Mouse (Mus musculus): ENCODE data around the gene Gm21860. TPM values are rescaled to one million over a fixed set of nuclear protein-coding genes. Genes with fewer than 3 reads are reported as not detected.
"Not testable (repeated sequence)": the region's sequence is repeated elsewhere in the genome, so short reads cannot be mapped to it uniquely, and the experiment has no call there.

Gene Gm21860
- not detected for total RNA-seq (2021)
- long read RNA-seq, experiment 1 = 0 reads
- long read RNA-seq, experiment 2 = 0 reads

DNA sequence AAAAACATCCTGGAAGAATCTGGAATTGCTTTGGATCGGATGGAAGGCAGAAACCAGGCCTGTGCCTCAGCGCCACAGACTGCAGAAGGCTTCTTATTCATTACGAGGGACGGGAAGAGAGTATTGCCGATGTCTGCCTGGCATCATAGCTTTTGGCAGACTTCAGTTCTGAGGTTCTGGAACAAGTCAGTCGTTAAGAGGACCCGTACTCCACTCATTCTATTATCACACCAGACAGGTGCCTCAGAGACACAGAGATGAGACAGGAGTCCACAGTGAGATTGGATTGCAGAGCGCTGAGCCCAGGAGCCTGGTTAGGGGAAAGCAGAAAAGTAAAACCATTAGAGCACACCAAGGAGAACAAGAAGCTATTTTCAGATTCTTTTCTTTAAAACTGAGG, at the start of gene Gm21860:
Gm21860 (minus strand) TSS at position 101 of the 400 bp plus-strand sequence.
- DNase-seq; intact Hi-C loops (cut with DNase I): not testable (repeated sequence)

- intact Hi-C loops (cut with DNase I); DNase-seq: not testable (repeated sequence)
Observed at GRCm38 (mm10) chrY:90784438-90784837, 29.8 kb upstream of the Gm21860 start, which contains the start of gene Gm47283. TSS of gene Gm47283 (plus strand) at chrY:90784738.

DNA sequence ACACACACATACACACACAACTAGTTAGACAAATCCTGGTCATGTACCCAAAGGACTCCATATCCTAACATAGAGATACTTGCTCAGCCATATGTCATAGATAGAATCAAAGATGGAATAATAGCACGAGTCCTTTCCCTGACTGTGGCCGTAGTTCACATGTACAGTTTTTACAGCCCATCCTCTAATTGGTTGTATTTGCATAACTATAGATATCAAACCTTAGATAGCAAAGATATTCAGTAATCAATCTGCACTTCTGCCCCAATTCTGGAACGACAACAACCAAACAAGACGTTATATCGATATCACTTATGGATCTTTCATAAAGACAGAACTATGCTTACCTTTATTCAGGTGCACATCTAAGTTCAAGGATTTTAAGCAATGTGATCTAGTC, 9.4 kb downstream of the Gm21860 start:
- intact Hi-C loops (cut with DNase I); DNase-seq: not testable (repeated sequence)

GRCm38 (mm10) chrY:90744381-90744981, 10.1 kb downstream of the Gm21860 start:
- peak; percentile 89 to 99 for DNase-seq
- intact Hi-C loops (cut with DNase I) = not testable (repeated sequence)

- intact Hi-C loops (cut with DNase I) = no loop called here
- peak in 1 of 2 experiments; percentile 17 for DNase-seq
Observed at GRCm38 (mm10) chrY:90743811-90744220, 10.8 kb downstream of the Gm21860 start.

DNA sequence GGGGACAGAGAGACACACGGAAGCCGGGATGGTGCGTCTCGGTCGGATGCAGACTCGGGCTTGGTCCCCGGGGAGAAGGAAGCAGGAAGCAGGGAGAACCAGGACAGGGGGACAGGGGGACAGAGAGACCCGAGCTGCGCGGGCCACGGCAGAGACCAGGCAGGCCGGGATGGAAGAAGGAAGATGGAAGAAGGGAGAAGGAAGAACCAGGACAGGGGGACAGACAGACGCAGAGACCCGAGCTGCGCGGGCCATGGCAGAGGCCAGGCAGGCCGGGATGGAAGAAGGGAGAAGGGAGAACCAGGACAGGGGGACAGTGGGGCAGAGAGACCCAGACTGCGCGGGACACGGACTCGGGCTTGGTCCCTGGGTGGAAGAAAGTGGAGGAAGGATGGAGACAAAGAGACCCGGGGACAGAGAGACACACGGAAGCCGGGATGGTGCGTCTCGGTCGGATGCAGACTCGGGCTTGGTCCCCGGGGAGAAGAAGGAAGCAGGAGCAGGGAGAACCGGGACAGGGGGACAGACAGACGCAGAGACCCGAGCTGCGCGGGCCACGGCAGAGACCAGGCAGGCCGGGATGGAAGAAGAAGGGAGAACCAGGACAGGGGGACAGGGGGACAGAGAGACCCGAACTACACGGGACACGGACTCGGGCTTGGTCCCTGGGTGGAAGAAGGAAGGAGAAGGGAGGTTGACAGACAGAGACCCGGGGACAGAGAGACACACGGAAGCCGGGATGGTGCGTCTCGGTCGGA, 11.4 kb downstream of the Gm21860 start:
- intact Hi-C loops (cut with DNase I) = not testable (repeated sequence)
- peak in 1 of 2 experiments; percentile 32 for DNase-seq

DNA sequence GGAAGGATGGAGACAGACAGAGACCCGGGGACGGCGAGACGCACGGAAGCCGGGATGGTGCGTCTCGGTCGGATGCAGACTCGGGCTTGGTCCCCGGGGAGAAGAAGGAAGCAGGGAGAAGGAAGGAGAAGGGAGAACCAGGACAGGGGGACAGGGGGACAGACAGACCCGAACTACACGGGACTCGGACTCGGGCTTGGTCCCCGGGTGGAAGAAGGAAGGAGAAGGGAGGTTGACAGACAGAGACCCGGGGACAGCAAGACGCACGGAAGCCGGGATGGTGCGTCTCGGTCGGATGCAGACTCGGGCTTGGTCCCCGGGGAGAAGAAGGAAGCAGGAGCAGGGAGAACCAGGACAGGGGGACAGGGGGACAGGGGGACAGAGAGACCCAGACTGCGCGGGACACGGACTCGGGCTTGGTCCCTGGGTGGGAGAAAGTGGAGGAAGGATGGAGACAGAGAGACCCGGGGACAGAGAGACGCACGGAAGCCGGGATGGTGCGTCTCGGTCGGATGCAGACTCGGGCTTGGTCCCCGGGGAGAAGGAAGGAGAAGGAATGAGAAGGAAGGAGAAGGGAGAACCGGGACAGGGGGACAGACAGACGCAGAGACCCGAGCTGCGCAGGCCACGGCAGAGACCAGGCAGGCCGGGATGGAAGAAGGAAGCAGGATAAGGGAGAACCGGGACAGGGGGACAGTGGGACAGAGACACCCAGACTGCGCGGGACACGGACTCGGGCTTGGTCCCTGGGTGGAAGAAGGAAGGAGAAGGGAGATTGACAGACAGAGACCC, 12.2 kb downstream of the Gm21860 start:
- intact Hi-C loops (cut with DNase I) = not testable (repeated sequence)
- peak in 1 of 2 experiments; percentile 14 for DNase-seq

DNA sequence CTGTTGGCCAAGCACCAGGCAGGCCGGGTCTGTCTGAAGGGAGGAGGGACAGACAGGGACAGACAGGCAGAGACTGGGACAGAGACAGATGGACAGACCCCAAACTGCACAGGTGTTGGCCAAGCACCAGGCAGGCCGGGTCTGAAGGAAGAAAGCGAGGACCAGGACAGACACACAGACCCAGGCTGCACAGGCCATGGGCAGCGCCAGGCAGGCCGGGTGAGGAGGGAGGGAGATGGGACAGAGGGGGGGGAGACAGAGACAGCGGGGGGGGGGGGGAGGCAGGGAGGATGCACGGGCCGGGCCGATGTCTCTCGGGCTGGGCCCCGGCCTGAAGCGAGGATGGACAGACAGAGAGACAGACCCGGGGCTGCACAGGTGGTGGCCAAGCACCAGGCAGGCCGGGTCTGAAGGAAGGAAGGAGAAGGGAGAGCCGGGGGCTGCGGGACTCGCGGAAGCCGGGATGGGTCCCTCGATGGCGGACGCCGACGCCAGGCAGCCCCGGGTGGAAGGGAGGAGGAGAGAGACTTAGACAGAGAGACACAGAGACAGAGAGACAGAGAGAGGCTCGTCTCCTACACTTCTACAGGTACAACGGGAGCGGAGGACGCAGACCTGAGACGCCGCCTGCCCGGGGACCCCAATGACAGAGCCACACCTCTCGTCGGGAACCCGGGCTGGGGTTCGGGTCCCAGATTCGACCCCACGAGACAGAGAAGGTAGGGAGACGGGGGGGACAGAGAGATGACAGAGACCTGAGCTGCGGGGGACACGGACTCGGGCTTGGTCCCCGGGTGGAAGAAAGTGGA, 13.0 kb downstream of the Gm21860 start:
- intact Hi-C loops (cut with DNase I) = not testable (repeated sequence)
- peak; percentile 27 to 30 for DNase-seq

- intact Hi-C loops (cut with DNase I) = not testable (repeated sequence)
- peak; percentile 14 to 16 for DNase-seq
Observed at GRCm38 (mm10) chrY:90741006-90741405, 13.6 kb downstream of the Gm21860 start.

DNA sequence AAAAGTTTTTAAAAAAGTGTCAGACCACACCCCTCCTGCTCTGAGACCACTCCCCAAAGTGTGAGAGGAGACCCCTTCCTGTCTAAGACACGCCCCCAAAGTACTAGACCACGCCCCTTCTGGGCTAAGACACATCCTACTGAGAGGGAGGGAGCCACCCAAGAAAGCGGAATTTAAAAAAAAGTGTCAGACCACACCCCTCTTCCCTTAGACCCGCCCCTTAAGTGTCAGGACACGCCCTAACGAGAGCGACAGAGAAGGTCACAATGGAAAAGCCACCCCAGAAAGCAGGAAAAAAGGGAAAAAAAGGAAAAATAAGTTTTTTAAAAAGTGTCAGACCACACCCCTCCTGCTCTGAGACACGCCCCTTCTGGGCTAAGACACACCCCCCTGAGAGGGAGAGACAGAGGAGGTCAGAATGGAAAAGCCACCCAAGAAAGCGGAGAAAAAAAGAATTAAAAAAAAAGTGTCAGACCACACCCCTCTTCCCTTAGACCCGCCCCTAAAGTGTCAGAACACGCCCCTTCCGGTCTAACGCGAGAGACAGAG, 14.5 kb downstream of the Gm21860 start:
- intact Hi-C loops (cut with DNase I) = no loop called here
- peak; percentile 13 to 22 for DNase-seq

DNA sequence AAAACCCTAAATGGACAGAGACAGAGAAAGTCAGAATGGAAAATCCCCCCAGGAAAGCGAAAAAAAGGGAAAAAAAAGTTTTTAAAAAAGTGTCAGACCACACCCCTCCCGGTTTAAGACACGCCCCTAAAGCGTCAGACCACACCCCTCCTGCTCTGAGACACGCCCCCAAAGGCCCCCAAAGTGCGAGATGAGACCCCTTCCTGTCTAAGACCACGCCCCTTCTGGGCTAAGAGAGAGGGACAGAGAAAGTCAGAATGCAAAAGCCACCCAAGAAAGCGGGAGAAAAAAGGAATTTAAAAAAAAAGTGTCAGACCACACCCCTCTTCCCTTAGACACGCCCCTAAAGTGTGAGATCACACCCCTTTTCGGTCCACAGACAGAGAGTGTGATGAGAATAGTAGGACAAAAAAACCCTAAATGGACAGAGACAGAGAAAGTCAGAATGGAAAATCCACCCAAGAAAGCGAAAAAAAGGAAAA, 15.0 kb downstream of the Gm21860 start:
- intact Hi-C loops (cut with DNase I) = not testable (repeated sequence)
- peak in 1 of 2 experiments; percentile 15 for DNase-seq

DNA sequence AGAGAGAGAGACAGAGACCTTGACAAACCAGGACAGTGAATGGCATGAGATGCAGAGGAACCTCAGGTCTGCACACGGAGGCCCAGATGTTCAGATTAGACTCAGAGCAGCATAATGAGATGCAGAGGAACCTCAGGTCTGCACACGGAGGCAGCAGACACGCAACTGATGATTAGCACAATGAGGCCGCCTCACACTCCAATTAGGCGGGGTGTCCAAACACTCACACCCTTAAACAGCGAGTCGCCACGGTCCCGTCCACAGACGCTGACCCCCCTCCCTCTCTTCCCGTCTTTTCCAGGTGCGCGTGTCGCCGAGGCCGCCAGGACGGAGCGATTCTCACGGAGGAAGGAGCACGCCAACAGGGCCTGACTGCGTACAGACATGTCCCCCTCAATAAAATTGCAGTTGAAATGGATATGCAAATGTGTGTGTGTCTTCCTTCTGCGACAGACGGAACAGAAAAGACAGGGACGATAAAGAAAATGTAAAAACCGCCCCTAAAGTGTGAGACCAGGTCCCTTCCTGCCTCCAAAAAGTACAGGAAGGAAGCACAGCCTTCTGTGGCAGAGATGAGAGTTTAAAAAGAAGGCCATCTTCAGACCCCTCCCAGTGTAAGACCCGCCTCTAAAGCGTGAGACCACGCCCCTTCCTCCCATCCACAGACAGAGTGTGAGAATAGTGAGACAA, 15.6 kb downstream of the Gm21860 start:
- intact Hi-C loops (cut with DNase I) = not testable (repeated sequence)
- DNase-seq = peak; percentile 13 to 15

- intact Hi-C loops (cut with DNase I) = no loop called here
- no peak for DNase-seq
Observed at GRCm38 (mm10) chrY:90738431-90738680, 16.3 kb downstream of the Gm21860 start.

- intact Hi-C loops (cut with DNase I) = no loop called here
- no peak for DNase-seq
Observed at GRCm38 (mm10) chrY:90737606-90738430, 16.8 kb downstream of the Gm21860 start.

- intact Hi-C loops (cut with DNase I); DNase-seq: not testable (repeated sequence)
Observed at GRCm38 (mm10) chrY:90736217-90737000, 18.2 kb downstream of the Gm21860 start.

DNA sequence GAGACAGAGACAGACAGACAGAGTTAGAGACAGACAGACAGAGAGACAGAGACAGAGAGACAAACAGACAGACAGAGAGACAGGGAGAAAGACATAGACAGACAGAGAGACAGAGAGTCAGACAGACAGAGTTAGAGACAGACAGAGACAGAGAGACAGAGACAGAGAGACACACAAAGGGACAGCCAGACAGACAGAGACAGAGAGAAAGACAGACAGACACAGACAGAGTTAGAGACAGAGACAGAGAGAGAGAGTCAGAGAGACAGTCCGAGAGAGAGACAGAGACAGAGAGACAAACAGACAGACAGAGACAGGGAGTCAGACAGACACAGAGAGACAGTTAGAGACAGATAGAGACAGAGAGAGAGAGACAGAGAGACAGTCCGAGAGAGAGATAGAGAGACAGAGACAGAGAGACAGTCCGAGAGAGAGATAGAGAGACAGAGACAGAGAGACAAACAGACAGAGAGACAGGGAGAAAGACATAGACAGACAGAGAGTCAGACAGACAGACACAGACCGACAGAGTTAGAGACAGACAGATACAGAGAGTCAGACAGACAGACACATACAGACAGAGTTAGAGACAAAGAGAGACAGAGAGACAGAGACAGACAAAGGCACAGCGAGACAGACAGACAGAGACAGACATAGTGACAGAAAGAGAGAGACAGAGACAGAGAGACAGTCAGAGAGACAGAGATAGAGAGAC, 19.3 kb downstream of the Gm21860 start:
- intact Hi-C loops (cut with DNase I); DNase-seq: not testable (repeated sequence)

DNA sequence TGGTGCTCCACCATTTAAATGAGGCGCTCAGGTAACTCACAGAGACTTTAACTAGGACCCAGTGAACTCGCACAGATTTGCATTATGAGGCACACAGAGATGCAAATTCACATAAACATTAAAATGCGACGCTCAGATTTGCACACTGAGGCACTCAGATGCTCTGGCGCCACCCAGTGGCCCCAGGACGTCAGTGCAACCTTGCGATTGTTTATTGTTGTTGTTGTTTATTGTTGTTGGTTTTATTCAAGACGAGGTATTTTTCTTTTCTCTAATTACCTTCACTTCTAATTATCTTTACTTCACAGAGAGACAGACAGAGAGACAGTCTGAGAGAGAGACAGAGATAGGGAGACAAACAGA, 20.3 kb downstream of the Gm21860 start:
- intact Hi-C loops (cut with DNase I); DNase-seq: not testable (repeated sequence)
